Mouse (Mus musculus) urinary bladder, postnatal 10 days (tissue): ENCODE data around the gene Nmt1.
A peak's percentile ranks its signal among the peaks of the same experiment; 100 is the strongest.

Experiments used
- DNase-seq: peaks from one replicate; pipeline ENCODE4 v3.0.0; 2022; ENCODE audit warnings: low spot score

Gene Nmt1

GRCm38 (mm10) chr11:103076581-103076980 is 48.6 kb downstream of the Nmt1 start:
- no peak for DNase-seq

GRCm38 (mm10) chr11:103078131-103078530 is 50.1 kb downstream of the Nmt1 start:
- DNase-seq = no peak

GRCm38 (mm10) chr11:103080323-103081091 is 52.5 kb downstream of the Nmt1 start:
- no peak for DNase-seq

- no peak for DNase-seq
These were observed 53.6 kb downstream of the Nmt1 start for GRCm38 (mm10) chr11:103081631-103082030.

- no peak for DNase-seq
These were observed 65.3 kb downstream of the Nmt1 start for GRCm38 (mm10) chr11:103093306-103093705.

GRCm38 (mm10) chr11:103093862-103094833 is 66.2 kb downstream of the Nmt1 start:
- no peak for DNase-seq

GRCm38 (mm10) chr11:103095107-103095670 is 67.2 kb downstream of the Nmt1 start:
- DNase-seq = no peak

GRCm38 (mm10) chr11:103095801-103096200 is 67.8 kb downstream of the Nmt1 start:
- no peak for DNase-seq

GRCm38 (mm10) chr11:103096979-103097894 is 69.2 kb downstream of the Nmt1 start:
- no peak for DNase-seq

GRCm38 (mm10) chr11:103098531-103099190 is 70.7 kb downstream of the Nmt1 start:
- no peak for DNase-seq

- DNase-seq = no peak
These were observed 71.5 kb downstream of the Nmt1 start for GRCm38 (mm10) chr11:103099352-103099940.

- no peak for DNase-seq
These were observed 72.4 kb downstream of the Nmt1 start for GRCm38 (mm10) chr11:103100361-103100760.

- no peak for DNase-seq
These were observed 73.5 kb downstream of the Nmt1 start, which contains the start of the genes Plcd3 and Acbd4 for GRCm38 (mm10) chr11:103101481-103101865. Plcd3 (minus strand) TSS chr11:103101658. Acbd4 (plus strand) TSS chr11:103101682.

GRCm38 (mm10) chr11:103101866-103102501 is 74.0 kb downstream of the Nmt1 start:
- DNase-seq = no peak

GRCm38 (mm10) chr11:103102725-103103349 is 74.8 kb downstream of the Nmt1 start:
- peak; percentile 92 for DNase-seq

- no peak for DNase-seq
These were observed 75.6 kb downstream of the Nmt1 start for GRCm38 (mm10) chr11:103103621-103104020.

GRCm38 (mm10) chr11:103104469-103104868 is 76.5 kb downstream of the Nmt1 start:
- no peak for DNase-seq

GRCm38 (mm10) chr11:103105180-103105725 is 77.3 kb downstream of the Nmt1 start:
- DNase-seq = no peak

GRCm38 (mm10) chr11:103105810-103106209 is 77.8 kb downstream of the Nmt1 start:
- no peak for DNase-seq
